Mouse (Mus musculus) embryonic facial prominence, embryonic 14.5 days (tissue): ENCODE data around the gene Atxn7l2. TPM values are rescaled to one million over a fixed set of nuclear protein-coding genes. Genes with fewer than 3 reads are reported as not detected.

Experiments
- ATAC-seq: fragments of 200-750 bp; cut with Nextera tagmentation; 2 replicates; pipeline ENCODE4 v1.8.0; 2017; ENCODE audit warnings: low read depth, moderate number of reproducible peaks, moderate TSS enrichment
- DNase-seq: peaks from one replicate; pipeline ENCODE4 v3.0.0-alpha.2; 2015; ENCODE audit warnings: low spot score
- H3K27ac ChIP-seq: fragments of 300-500 bp; sonication (generic); replicated peaks from 2 replicates; pipeline ENCODE4 v1.5.1; 2014; ENCODE audit warnings: low read depth, mild to moderate bottlenecking, low read length, moderate library complexity
- H3K27me3 ChIP-seq: fragments of 300-500 bp; sonication (generic); replicated peaks from 2 replicates; pipeline ENCODE4 v1.6.1; 2014; ENCODE audit warnings: low read length; ENCODE audit not compliant: control insufficient read depth, insufficient read depth
- H3K36me3 ChIP-seq: fragments of 300-500 bp; sonication (generic); 2 replicates; pipeline ENCODE4 v1.6.1; 2014; ENCODE audit warnings: low read length, mixed read lengths; ENCODE audit not compliant: control insufficient read depth, insufficient read depth
- H3K4me1 ChIP-seq: fragments of 300-500 bp; sonication (generic); 2 replicates; pipeline ENCODE4 v1.6.1; 2014; ENCODE audit warnings: antibody characterized with exemption, low read length; ENCODE audit not compliant: control insufficient read depth, insufficient read depth
- H3K4me2 ChIP-seq: fragments of 300-500 bp; sonication (generic); 2 replicates; pipeline ENCODE4 v1.6.1; 2014; ENCODE audit warnings: low read depth, mild to moderate bottlenecking, low read length, moderate library complexity, mixed read lengths
- H3K4me3 ChIP-seq: fragments of 300-500 bp; sonication (generic); 2 replicates; pipeline ENCODE4 v1.5.1; 2014; ENCODE audit warnings: low read depth, mild to moderate bottlenecking, low read length
- H3K9ac ChIP-seq: fragments of 300-500 bp; sonication (generic); 2 replicates; pipeline ENCODE4 v1.6.1; 2014; ENCODE audit warnings: low read depth, mild to moderate bottlenecking, low read length, moderate library complexity, mixed read lengths
- H3K9me3 ChIP-seq: fragments of 300-500 bp; sonication (generic); 2 replicates; pipeline ENCODE4 v1.6.1; 2016; ENCODE audit warnings: low read length; ENCODE audit not compliant: control insufficient read depth
- WGBS: fragments of 180-500 bp; shearing (Covaris S2); extraction: QIAGEN DNeasy Blood & Tissue Kit; methylation state at CpG from one replicate; pipeline ENCODE4 v1.1.7; 2014; 5-methylcytosine and 5-hydroxymethylcytosine counted together
- polyA plus RNA-seq: library from polyadenylated mRNA; unstranded; fragments of >200 nt; fragmentation: Nextera tagmentation; extraction: Ambion mirVana; gene quantifications from 2 replicates; pipeline ENCODE4 v1.2.1, GENCODE M21; 2014

Atxn7l2 gene
- polyA plus RNA-seq, 1 experiment from 2014 or later, result 15.6 TPM

- DNase-seq (no peak), ATAC-seq (no peak)
- H3K27me3 ChIP-seq, result no peaks in the 10 kb centered on the region
- no peak within 1 kb of the TSS for H3K4me2 ChIP-seq
- no peaks in the 10 kb centered on the region for H3K4me1 ChIP-seq
- no peak within 1 kb of the TSS for H3K4me3 ChIP-seq
- H3K27ac ChIP-seq, result no peak within 1 kb of the TSS
- H3K36me3 ChIP-seq, result no peaks in the 10 kb centered on the region
- no peak within 1 kb of the TSS for H3K9ac ChIP-seq
- H3K9me3 ChIP-seq, result no peaks in the 10 kb centered on the region
- 28% methylated on average over 4 of the region's 4 CpGs for WGBS
Measured at GRCm38 (mm10) chr3:108154656-108155055, 56.1 kb downstream of the Atxn7l2 start, which contains the start of gene Gpr61. Gene Gpr61 (minus strand): TSS chr3:108154882.

- DNase-seq (no peak), ATAC-seq (no peak)
- no peaks in the 10 kb centered on the region for H3K9me3 ChIP-seq
- whole genome bisulfite sequencing, result 83% methylated on average over 3 of the region's 3 CpGs
- H3K27ac ChIP-seq, result no peak overlapping the region
- no peaks in the 10 kb centered on the region for H3K4me1 ChIP-seq
- no peak overlapping the region for H3K9ac ChIP-seq
- H3K4me3 ChIP-seq, result no peak overlapping the region
- H3K4me2 ChIP-seq, result no peak overlapping the region
- no peaks in the 10 kb centered on the region for H3K27me3 ChIP-seq
- H3K36me3 ChIP-seq, result no peaks in the 10 kb centered on the region
Measured at GRCm38 (mm10) chr3:108152290-108152689, 58.4 kb downstream of the Atxn7l2 start.

Other genes with a start within 250 kb of the Atxn7l2 start
- gene Gstm3, start 241.7 kb downstream of the Atxn7l2 start, polyA plus RNA-seq, result 0.17 TPM in 1 of 2 replicates, not detected in the other
- 60.5 and 64.7 TPM in 2 replicates for gene Gstm2, start 224.5 kb downstream of the Atxn7l2 start, polyA plus RNA-seq
- 223 and 225 TPM in 2 replicates for gene Gstm1, start 193.0 kb downstream of the Atxn7l2 start, polyA plus RNA-seq
- 14.1 and 14.2 TPM in 2 replicates for gene Gstm4, start 166.0 kb downstream of the Atxn7l2 start, polyA plus RNA-seq
- gene Ampd2, start 124.3 kb downstream of the Atxn7l2 start, polyA plus RNA-seq, result 31.6 and 33.8 TPM in 2 replicates
- gene Gnat2, start 118.1 kb downstream of the Atxn7l2 start, polyA plus RNA-seq, result 0.35 and 0.53 TPM in 2 replicates
- 157 and 172 TPM in 2 replicates for gene Gnai3, start 64.8 kb downstream of the Atxn7l2 start, polyA plus RNA-seq
- 0.42 and 0.45 TPM in 2 replicates for gene Gpr61, start 56.1 kb downstream of the Atxn7l2 start, polyA plus RNA-seq
- 5.1 and 5.3 TPM in 2 replicates for gene Amigo1, start 24.6 kb downstream of the Atxn7l2 start, polyA plus RNA-seq
- gene Cyb561d1, start 9.7 kb downstream of the Atxn7l2 start, polyA plus RNA-seq, result 1.9 and 2.7 TPM in 2 replicates
- gene Sypl2, start 15.7 kb upstream of the Atxn7l2 start, polyA plus RNA-seq, result 6.8 and 11.4 TPM in 2 replicates
- 303 and 324 TPM in 2 replicates for gene Psma5, start 46.0 kb upstream of the Atxn7l2 start, polyA plus RNA-seq
- 16.5 and 18.0 TPM in 2 replicates for gene Sort1, start 73.1 kb upstream of the Atxn7l2 start, polyA plus RNA-seq
- gene Mybphl, start 154.0 kb upstream of the Atxn7l2 start, polyA plus RNA-seq, result not detected in 2 replicates
- gene Psrc1, start 172.9 kb upstream of the Atxn7l2 start, polyA plus RNA-seq, result 31.2 and 38.1 TPM in 2 replicates
- gene Celsr2, start 204.6 kb upstream of the Atxn7l2 start, polyA plus RNA-seq, result 11.8 and 13.9 TPM in 2 replicates
- 111 and 125 TPM in 2 replicates for gene Sars, start 234.3 kb upstream of the Atxn7l2 start, polyA plus RNA-seq